Mouse (Mus musculus): ENCODE data around the gene Col8a2.

The Col8a2 gene

DNA sequence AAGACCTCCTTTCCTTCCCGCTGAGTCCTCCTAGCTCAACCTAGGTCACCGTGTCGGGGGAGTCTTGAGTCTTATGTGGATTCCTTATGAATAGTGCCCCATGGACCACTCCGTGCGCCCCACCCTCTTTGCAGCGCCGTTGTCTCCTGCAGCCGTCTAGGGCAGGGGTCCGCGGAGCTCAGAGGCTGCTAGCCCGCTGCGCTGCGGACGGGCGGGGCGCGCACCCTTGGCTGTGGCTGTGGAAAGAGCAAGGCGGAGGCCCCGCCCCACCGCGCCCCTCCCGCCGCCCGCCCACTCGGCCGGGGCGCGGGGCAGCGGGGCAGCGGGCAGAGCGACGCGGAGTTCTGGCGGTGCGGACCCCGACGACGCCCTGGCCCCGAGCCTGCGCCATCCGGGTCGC lies at the start of gene Col8a2:
Gene Col8a2 (plus strand): TSS at position 302 of the 400 bp plus-strand sequence.
- DNase-seq (ENCODE audit: low spot score): peak; percentile 29

DNA sequence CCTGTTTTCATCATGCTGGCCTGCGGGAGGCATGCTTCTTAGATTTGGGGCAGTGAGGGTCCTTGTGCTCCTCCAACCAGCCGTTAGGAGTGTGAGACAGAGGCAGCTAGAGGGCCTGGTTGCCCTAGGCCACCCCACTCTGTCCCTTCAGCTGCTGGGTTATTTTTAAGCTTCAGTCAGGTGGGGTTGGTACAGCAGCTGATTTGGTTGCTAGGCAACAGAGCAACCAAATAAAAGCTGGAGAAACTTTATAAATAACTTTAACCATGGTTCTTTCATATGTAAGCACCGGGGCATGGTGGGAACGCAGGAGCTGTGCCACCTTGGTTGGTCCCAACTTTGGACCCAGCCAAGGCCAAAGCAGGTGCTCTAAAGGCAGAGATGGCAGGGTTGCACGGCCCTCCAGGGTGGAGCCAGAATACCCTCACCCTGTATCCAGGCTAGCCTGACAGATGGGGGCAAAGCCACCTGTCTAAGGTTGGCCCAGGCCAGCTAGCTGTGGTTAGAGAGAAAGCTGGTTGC lies 48.8 kb upstream of the Col8a2 start:
- DNase-seq (ENCODE audit: low spot score): peak; percentile 18

DNA sequence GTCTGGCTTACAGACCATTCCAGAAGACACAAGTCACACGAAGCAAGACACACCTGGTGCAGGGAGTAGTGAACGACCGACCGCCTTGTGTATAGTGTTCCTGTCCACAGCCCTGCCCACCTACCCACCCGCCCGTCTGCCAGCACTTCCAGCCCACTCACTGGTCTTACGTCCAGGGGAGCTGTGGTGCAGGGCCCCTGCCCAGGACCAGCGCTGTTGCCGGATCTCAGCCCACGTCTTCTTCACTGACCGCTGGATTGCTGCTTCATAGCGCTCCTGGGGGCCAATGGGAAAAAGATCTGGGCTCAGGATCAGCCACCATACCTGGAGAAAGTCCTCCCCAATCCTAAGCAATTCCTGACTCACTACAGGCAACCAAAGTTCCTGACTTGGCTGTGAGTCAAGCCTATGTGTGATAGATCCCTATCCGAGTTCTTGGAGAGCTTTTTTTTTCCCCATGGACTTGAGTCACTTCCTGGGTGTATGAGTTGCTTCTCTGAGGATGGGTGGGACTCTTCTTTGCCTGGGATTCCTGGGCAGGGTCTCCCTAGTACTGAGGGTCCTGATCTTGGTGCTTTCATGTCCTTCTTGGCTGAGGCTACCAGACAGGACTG lies 46.6 kb upstream of the Col8a2 start:
- no peak for DNase-seq (ENCODE audit: low spot score)

GRCm38 (mm10) chr4:126241956-126242355 lies 44.6 kb upstream of the Col8a2 start:
- no peak for DNase-seq (ENCODE audit: low spot score)

GRCm38 (mm10) chr4:126242510-126242909 lies 44.1 kb upstream of the Col8a2 start:
- no peak for DNase-seq (ENCODE audit: low spot score)

- no peak for DNase-seq (ENCODE audit: low spot score)
Measured at GRCm38 (mm10) chr4:126246202-126246889, 40.2 kb upstream of the Col8a2 start.

GRCm38 (mm10) chr4:126248261-126248868 lies 38.2 kb upstream of the Col8a2 start:
- peak; percentile 44 for DNase-seq (ENCODE audit: low spot score)

DNA sequence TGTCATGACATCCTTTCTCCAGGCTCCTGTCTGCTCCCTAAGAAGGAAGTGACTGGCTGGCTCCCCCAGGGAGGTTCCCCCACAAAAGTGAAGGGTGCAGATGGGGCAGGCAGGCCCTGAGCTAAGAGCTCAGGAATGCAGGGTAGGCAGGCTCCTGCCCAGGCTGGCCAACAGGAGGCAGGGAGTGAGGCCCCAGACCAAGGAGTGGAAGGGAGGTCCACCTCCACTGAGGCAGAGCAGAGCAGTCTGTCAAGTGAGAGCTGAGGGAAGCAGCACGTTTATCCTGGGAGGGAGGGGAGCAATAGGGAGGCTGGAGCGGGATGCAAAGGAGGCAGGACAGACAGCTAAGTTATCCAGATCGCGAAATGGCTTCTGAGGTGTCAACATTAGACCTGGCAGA lies 35.9 kb upstream of the Col8a2 start:
- DNase-seq (ENCODE audit: low spot score): no peak

DNA sequence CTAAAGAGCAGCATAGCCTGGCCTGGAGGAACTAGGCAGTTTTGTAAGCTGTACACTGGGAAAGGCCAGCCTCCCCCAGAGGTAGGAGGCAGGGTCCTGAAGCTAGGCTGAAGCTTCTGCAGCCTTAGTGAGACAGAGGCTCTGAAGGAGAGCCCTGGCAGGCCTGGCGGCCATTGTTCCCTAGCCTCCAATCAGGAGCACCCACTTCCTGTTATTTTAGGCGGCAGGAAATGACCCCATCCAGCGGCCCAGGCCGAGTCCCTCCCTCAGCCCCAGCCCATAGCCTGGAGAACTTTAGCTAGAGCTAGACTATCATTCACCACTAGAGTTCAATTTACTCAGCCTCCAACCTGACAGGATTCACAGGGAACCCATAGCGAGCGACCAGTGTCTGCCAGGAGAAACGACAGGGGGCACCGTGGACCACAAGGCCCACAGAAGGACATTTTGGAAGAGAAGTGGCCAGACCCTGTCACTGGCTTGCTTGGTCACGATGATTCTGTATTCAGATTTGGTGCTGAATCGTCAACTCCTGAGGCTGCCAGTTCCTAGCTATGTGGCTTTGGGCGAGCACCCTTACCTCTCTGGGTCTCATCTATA lies 34.8 kb upstream of the Col8a2 start:
- DNase-seq (ENCODE audit: low spot score): peak; percentile 36

DNA sequence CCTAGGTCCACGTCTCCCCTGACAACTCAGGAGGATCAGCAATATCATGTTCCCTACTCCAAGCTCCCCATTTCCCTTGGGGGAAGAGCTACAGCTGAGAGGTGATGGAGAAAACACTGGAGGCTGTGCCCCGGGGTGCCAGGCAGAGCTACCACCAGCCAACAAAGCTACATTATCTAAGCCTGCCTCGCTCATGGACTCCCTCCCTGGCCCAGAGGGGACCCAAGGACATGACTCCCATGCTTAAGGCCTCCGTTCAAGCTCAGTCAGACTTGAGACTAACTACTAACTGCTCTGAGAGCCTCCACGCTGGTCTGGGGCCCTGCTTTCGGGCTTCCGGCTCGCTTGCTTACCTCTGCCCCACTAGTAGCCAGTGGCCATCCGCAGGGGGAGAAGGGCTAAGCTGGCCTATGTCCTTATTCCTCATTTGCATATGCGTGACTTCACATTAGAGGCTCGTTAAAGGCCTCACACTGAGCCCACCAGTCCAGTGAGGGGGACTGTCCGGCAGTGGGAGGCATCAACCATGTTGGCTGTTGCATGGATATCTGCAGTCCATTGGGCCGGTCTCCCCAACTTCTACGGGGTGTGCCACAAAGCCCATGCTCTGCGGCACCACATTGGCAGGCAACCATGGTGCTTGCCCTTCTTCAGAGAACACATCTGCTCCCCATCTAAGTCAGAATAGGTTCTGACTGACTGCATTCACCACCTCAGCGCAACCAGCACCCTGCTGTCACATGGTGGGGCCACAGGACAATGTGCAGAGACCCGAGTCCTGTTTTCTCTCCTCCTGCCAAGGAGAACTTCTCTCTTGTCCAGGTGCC lies 34.0 kb upstream of the Col8a2 start:
- DNase-seq (ENCODE audit: low spot score): no peak

GRCm38 (mm10) chr4:126253637-126254272 lies 32.8 kb upstream of the Col8a2 start:
- DNase-seq (ENCODE audit: low spot score): no peak

DNA sequence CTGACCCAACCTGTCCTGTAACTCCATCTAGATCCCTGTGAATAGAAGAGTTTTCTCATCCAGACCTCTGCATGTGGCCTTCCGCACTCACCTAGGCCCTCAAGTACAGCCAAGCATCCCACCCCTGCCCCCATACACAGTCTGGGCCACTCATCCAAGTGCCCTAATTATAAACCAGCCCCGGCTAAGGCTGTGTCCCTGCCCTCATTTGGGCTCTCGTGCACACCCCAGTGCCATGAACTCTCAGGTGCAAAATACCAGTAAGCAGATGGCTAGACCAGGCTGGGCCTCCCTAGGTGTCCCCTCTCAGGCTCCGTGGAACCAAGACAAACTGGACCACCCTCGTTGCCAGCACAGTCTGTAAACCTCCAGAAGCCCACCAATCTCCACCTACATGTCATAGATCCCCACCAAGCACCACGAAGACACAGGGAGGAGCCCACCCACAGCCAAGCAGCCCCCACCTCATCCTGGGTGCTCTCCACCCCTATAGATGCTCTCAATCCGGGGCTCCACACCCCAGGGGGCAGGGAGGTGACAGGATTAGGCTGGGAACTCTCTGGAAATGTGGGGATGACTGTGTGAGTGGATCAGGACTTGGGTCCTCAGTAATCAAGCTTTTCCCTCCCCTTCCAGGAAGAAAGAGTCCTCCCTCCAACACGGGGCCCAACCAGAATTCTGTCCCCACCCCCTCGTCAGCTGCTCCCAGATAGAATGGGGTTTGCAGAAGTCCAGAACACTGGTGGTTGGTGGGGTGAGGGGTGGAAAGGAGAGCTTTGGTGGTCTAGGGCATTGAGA lies 32.1 kb upstream of the Col8a2 start:
- DNase-seq (ENCODE audit: low spot score): no peak

DNA sequence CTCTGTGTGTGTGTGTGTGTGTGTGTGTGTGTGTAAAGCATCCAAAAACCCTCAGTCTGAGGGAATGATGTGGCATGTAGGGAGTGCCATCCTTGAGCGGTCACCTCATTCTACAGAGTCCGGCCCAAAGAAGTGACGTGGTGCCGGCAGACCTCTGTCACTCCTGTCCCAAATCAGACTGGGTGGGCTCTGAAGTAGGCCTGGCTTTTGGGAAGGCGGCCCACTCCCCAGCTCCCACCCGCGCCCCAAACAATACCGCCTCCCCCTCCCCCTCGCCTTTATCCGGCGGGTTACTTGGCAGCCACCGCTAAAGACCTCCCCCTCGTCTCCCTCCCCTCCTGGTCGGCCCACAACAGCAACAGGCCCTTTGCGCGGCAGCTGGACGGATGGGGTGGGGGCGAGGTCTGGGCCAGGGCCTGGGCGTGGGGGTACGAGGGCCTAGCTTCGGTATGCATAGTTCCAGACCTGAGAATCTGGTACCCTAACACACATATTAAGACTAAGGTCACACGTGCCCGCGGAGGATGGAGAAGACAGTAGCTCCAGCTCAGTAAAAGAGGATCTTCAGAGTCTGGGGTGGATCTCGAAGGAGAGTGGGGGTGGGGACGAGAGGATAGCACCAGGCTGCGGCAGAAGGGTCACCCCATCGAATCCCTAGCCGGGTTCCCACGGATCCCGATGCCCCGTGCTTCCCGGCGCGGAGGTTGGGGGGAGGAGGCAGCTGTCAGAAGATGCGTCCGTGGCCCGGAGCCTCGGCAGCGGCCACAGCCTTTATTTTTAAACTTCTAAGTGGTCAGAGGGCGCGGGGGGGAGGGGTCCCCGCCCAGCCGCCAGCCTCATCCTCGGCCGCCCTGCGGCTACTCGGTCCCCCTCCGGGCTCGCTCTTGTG lies 31.2 kb upstream of the Col8a2 start:
- DNase-seq (ENCODE audit: low spot score): peak; percentile 75

- DNase-seq (ENCODE audit: low spot score): peak; percentile 92
Measured at GRCm38 (mm10) chr4:126256131-126256791, 30.3 kb upstream of the Col8a2 start, which contains the start of gene Map7d1. Gene Map7d1, minus strand, starts transcription at chr4:126256343.

- DNase-seq (ENCODE audit: low spot score): peak; percentile 84
Measured at GRCm38 (mm10) chr4:126256967-126257881, 29.4 kb upstream of the Col8a2 start.

DNA sequence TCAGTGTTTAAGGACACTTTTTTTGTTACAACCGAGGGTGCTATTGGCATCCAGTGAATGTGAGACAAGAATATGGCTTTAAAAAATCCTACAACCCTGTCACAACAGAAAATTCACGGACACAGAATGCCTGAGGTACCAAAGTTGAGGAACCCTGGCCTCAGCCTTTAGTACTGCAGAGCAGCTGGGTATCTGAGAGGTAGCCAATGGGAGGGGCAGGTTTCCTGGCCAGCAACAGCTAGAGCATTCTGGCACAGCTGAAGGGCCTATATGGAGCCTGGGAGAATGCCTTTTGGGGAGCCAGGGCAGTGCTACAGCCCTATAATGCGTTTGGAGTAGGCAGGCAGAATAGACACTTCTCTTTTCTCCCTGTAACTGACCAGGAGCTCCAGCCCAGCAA lies 27.5 kb upstream of the Col8a2 start:
- peak; percentile 23 for DNase-seq (ENCODE audit: low spot score)

GRCm38 (mm10) chr4:126259523-126260160 lies 27.0 kb upstream of the Col8a2 start:
- peak; percentile 90 for DNase-seq (ENCODE audit: low spot score)

Data from embryo, embryonic 10 days (tissue).